Mouse (Mus musculus) heart, embryonic 16.5 days (tissue): ENCODE results near the gene Aldh3b2. TPM values are rescaled to one million over a fixed set of nuclear protein-coding genes. Genes with fewer than 3 reads are reported as not detected.
"Not testable (repeated sequence)": the region's sequence is repeated elsewhere in the genome, so short reads cannot be mapped to it uniquely, and the experiment has no call there.

ENCODE experiments used
- ATAC-seq: fragments of 200-750 bp; cut with Nextera tagmentation; replicated peaks from 2 replicates; pipeline ENCODE4 v1.8.0; 2017; ENCODE audit warnings: moderate number of reproducible peaks; ENCODE audit not compliant: insufficient read depth, low FRiP score; ENCODE audit errors: extremely low read depth
- H3K27ac ChIP-seq: fragments of 300-500 bp; sonication (generic); 2 replicates; pipeline ENCODE4 v1.5.1; 2014; ENCODE audit warnings: mild to moderate bottlenecking, low read length, control low read depth, moderate library complexity
- H3K27me3 ChIP-seq: fragments of 300-500 bp; sonication (generic); 2 replicates; pipeline ENCODE4 v1.6.1; 2014; ENCODE audit warnings: low read length, mixed read lengths; ENCODE audit not compliant: control insufficient read depth, insufficient read depth
- H3K36me3 ChIP-seq: fragments of 300-500 bp; sonication (generic); 2 replicates; pipeline ENCODE4 v1.6.1; 2014; ENCODE audit not compliant: control insufficient read depth, insufficient read depth
- H3K4me1 ChIP-seq: fragments of 300-500 bp; sonication (generic); 2 replicates; pipeline ENCODE4 v1.6.1; 2014; ENCODE audit warnings: low read length, mixed read lengths; ENCODE audit not compliant: control insufficient read depth, insufficient read depth
- H3K4me2 ChIP-seq: fragments of 300-500 bp; sonication (generic); 2 replicates; pipeline ENCODE4 v1.6.1; 2014; ENCODE audit warnings: low read depth, mild to moderate bottlenecking, control low read depth, low read length
- H3K4me3 ChIP-seq: fragments of 300-500 bp; sonication (generic); 2 replicates; pipeline ENCODE4 v1.5.1; 2014; ENCODE audit warnings: mild to moderate bottlenecking, control low read depth, low read length
- H3K9ac ChIP-seq: fragments of 300-500 bp; sonication (generic); 2 replicates; pipeline ENCODE4 v1.6.1; 2014; ENCODE audit warnings: low read length, control low read depth
- H3K9me3 ChIP-seq: fragments of 300-500 bp; sonication (generic); replicated peaks from 2 replicates; pipeline ENCODE4 v1.6.1; 2016; ENCODE audit warnings: low read length; ENCODE audit not compliant: control insufficient read depth
- WGBS: fragments of 180-500 bp; shearing (Covaris S2); extraction: QIAGEN DNeasy Blood & Tissue Kit; methylation state at CpG from one replicate; pipeline ENCODE4 v1.1.7; 2014; 5-methylcytosine and 5-hydroxymethylcytosine counted together
- polyA plus RNA-seq: library from polyadenylated mRNA; unstranded; fragments of >200 nt; fragmentation: Nextera tagmentation; extraction: Ambion mirVana; gene quantifications from 2 replicates; pipeline ENCODE4 v1.2.1, GENCODE M21; 2015

Gene Aldh3b2
- polyA plus RNA-seq, 1 experiment from 2014 or later: 0.21 TPM

GRCm38 (mm10) chr19:3955804-3956203 is 16.3 kb upstream of the Aldh3b2 start:
- no peak for ATAC-seq
- H3K9ac ChIP-seq: no peak overlapping the region
- no peaks in the 10 kb centered on the region for H3K9me3 ChIP-seq
- WGBS: 23% methylated on average over 4 of the region's 4 CpGs
- 0 out of 2 replicates have a peak, but pooled peaks cover 3% of the 10 kb centered on the region for H3K4me1 ChIP-seq
- no peak overlapping the region for H3K4me3 ChIP-seq
- no peaks in the 10 kb centered on the region for H3K36me3 ChIP-seq
- H3K27ac ChIP-seq: no peak overlapping the region
- no peaks in the 10 kb centered on the region for H3K27me3 ChIP-seq
- H3K4me2 ChIP-seq: no peak overlapping the region

DNA sequence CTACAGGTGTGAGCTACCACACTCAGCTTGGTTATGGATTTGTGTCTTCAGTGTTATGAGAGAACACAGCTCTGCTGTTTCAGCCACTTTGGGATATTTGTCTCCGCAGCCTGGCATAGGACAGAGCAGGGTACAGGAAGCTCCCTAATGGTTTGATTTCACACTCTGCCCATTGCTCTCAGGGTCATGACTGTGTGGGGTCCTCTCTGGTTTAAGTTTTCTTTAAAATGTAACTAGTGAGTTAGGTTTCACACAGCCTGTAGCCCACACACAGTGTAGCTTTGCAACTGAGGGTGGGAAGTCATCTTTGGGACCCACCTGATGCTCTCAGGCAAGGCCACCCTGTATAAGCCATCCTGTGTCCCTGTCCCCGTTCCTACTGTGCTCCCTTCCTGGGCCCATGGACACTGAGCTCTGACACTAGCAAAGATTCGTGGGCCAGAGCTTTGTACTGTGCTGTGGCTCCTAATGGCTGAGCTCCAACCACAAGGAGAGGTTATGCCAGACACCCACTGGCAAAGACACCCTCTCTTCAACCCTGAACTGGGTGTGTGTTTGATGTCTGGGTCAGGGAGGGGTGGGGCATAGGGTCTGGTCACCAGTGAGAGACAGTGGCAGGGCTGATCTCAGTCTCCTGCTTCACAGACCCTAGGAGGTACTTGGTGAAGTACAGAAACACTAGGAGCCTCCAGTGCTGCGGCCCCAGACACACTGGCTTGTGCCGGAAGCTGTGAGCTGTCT is 14.7 kb upstream of the Aldh3b2 start:
- not testable (repeated sequence) for ATAC-seq, H3K4me3 ChIP-seq, H3K4me2 ChIP-seq, H3K9ac ChIP-seq, H3K27me3 ChIP-seq, H3K4me1 ChIP-seq, H3K36me3 ChIP-seq, H3K9me3 ChIP-seq, H3K27ac ChIP-seq
- whole genome bisulfite sequencing: 77% methylated on average over 5 of the region's 5 CpGs

GRCm38 (mm10) chr19:3958470-3958869 is 13.7 kb upstream of the Aldh3b2 start, which contains the start of gene Aldh3b3:
Gene Aldh3b3, plus strand, starts transcription at chr19:3958645.
- H3K4me3 ChIP-seq: no peak within 1 kb of the TSS
- no peaks in the 10 kb centered on the region for H3K36me3 ChIP-seq
- H3K27me3 ChIP-seq: no peaks in the 10 kb centered on the region
- no peak within 1 kb of the TSS for H3K27ac ChIP-seq
- ATAC-seq: no peak; the same call in 1 of the 2 replicates
- 36% methylated on average over 4 of the region's 4 CpGs for WGBS
- H3K9me3 ChIP-seq: no peaks in the 10 kb centered on the region
- H3K4me1 ChIP-seq: 0 out of 2 replicates have a peak, but pooled peaks cover 3% of the 10 kb centered on the region
- no peak within 1 kb of the TSS for H3K9ac ChIP-seq
- no peak within 1 kb of the TSS for H3K4me2 ChIP-seq

GRCm38 (mm10) chr19:3959030-3959429 is 13.1 kb upstream of the Aldh3b2 start:
- ATAC-seq: no peak
- H3K4me2 ChIP-seq: no peak overlapping the region

GRCm38 (mm10) chr19:3960211-3960610 is 11.9 kb upstream of the Aldh3b2 start:
- Histone ChIP-seq H3K4me2 (no peak overlapping the region), H3K9me3 (no peaks in the 10 kb centered on the region), H3K4me1 (0 out of 2 replicates have a peak, but pooled peaks cover 3% of the 10 kb centered on the region), H3K9ac (no peak overlapping the region), H3K4me3 (no peak overlapping the region), H3K27ac (no peak overlapping the region), H3K36me3 (no peaks in the 10 kb centered on the region), H3K27me3 (no peaks in the 10 kb centered on the region)
- WGBS: 83% methylated on average over 5 of the region's 5 CpGs
- no peak for ATAC-seq

More at GRCm38 (mm10) chr19:3959030-3959429, 13.1 kb upstream of the Aldh3b2 start:
- H3K4me3 ChIP-seq: no peak overlapping the region
- H3K9ac ChIP-seq: no peak overlapping the region
- H3K27ac ChIP-seq: no peak overlapping the region
- H3K27me3 ChIP-seq: no peaks in the 10 kb centered on the region
- H3K36me3 ChIP-seq: no peaks in the 10 kb centered on the region
- H3K9me3 ChIP-seq: no peaks in the 10 kb centered on the region
- H3K4me1 ChIP-seq: 0 out of 2 replicates have a peak, but pooled peaks cover 3% of the 10 kb centered on the region

DNA sequence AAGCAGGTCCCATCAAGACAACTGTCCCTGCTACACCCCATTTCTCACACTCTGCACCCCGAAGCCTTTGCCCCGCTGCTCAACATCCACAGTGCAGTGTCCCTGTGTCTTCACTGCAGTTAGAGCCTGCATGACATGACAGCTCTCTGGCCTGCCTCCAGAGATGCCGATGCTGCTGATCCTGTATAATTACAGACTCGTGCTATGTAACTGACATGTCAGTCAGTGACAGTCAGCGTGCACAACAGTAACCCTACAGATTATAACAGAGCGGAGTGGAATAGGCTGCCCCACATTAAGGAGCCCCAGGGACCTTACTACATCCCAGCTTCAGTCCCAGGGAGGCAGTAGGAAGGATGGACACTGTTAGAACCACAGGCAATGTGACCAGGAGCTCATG is 10.3 kb upstream of the Aldh3b2 start:
- not testable (repeated sequence) for H3K9ac ChIP-seq, H3K27me3 ChIP-seq, H3K27ac ChIP-seq, H3K4me2 ChIP-seq, H3K9me3 ChIP-seq, H3K36me3 ChIP-seq, H3K4me3 ChIP-seq, ATAC-seq, H3K4me1 ChIP-seq
- 67% methylated on average over 6 of the region's 6 CpGs for WGBS

DNA sequence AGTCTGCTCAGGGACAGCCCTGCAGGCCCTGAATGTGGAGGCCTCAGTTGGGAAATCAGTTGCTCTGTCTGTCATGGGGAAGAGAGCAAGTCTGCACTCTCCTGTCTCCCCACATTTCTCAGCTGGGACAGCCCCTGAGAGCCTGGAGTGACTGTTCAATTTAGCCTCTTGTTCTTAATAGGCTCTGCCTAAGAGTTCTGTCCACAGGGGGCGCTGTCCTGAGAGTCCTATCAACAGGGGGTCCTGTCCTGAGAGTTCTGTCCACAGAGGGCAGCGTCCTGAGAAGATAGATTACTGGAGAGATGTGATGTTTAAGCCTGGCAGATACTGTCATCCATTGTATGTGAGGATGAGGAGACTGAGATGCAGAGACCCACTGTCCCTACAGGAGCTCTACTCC is 9.7 kb upstream of the Aldh3b2 start:
- 0 out of 2 replicates have a peak, but pooled peaks cover 6% of the 10 kb centered on the region for H3K4me1 ChIP-seq
- WGBS: 19% methylated on average over 2 of the region's 2 CpGs
- H3K36me3 ChIP-seq: no peaks in the 10 kb centered on the region
- no peak overlapping the region for H3K4me2 ChIP-seq
- H3K27ac ChIP-seq: no peak overlapping the region
- no peak overlapping the region for H3K9ac ChIP-seq
- H3K4me3 ChIP-seq: no peak overlapping the region
- H3K27me3 ChIP-seq: no peaks in the 10 kb centered on the region
- no peak for ATAC-seq
- no peaks in the 10 kb centered on the region for H3K9me3 ChIP-seq

GRCm38 (mm10) chr19:3964030-3964429 is 8.1 kb upstream of the Aldh3b2 start:
- Histone ChIP-seq H3K4me3 (no peak overlapping the region), H3K4me1 (0 out of 2 replicates have a peak, but pooled peaks cover 3% of the 10 kb centered on the region), H3K9me3 (no peaks in the 10 kb centered on the region), H3K27me3 (no peaks in the 10 kb centered on the region), H3K27ac (no peak overlapping the region), H3K4me2 (no peak overlapping the region), H3K9ac (no peak overlapping the region), H3K36me3 (no peaks in the 10 kb centered on the region)
- no peak for ATAC-seq
- WGBS: 73% methylated on average over 4 of the region's 4 CpGs

DNA sequence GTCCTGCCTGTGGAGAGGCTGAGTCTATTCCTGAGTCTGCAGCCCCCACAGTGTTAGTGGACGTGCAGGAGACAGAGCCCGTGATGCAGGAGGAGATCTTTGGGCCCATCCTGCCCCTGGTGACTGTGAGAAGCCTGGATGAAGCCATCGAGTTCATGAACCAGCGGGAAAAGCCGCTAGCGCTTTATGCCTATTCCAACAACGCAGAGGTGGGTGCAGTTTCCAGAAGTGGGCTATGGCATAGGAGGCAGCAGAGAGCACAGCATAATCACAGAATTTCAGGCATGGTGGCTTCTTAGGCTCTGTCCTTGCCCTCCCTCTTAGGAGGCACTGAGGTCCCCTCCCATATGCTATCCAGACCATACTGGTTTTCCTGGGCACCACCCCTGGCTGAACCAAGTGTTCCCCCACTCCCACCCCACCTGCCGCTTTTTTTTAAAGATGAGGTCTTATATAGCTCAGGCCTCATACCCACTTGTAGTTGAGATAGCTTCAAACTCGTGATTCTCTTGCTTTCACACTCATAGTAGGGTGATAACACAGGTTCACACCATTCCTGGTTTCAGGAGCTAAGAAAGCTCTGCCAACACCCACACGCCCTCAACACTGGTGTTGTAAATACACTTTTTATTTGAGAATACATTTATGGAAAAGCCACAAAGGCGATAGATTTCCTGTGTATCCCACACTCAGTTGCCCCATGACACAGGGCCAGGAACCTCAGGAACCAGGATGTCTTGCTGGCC is 5.6 kb upstream of the Aldh3b2 start:
- no peak for ATAC-seq
- Histone ChIP-seq H3K4me2 (no peak overlapping the region), H3K27me3 (no peaks in the 10 kb centered on the region; the same call in 1 of the 2 replicates), H3K27ac (no peak overlapping the region), H3K9ac (no peak overlapping the region), H3K9me3 (no peaks in the 10 kb centered on the region), H3K4me1 (0 out of 2 replicates have a peak, but pooled peaks cover 3% of the 10 kb centered on the region), H3K36me3 (no peaks in the 10 kb centered on the region), H3K4me3 (no peak overlapping the region)
- 64% methylated on average over 11 of the region's 11 CpGs for WGBS
